Comparison of ENCODE assay signal across 8 mouse cellular contexts in the genomic region with DNA sequence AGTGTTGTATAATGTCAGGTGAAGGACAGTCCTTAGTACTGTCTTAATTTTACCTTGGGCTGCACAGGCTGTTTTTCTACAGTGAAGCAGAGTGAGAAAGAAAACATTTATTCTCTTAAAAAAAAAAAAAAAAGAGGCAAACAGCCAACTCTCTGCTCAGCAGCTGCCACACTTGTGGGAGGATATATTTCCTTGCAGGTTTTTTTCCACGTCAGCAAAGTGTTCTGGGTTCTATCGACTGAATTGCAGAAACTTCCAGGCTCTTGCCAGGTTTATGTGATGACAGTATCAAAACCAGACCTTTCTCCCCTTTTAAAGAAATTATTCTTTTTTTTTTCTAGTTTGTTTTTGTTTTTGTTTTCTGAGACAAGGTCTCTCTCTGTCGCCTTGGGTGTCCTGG. TPM values are rescaled to one million over a fixed set of nuclear protein-coding genes. Genes with fewer than 3 reads are reported as not detected.
A peak's percentile ranks its signal among the peaks of the same experiment; 100 is the strongest.
DNase-seq lines count a peak whose midpoint lies in the region; ATAC-seq lines count a peak whose summit lies in the region.

No protein-coding gene starts in this region.

- no peaks in the 10 kb centered on the region for H3K9me3 ChIP-seq in lung, embryonic 16.5 days (ENCODE audit: control insufficient read depth, low read length)
- no peaks in the 10 kb centered on the region for H3K9me3 ChIP-seq in forebrain, embryonic 11.5 days (ENCODE audit: control insufficient read depth, low read length)
- no peaks in the 10 kb centered on the region for H3K9me3 ChIP-seq in limb, embryonic 13.5 days
- no peaks in the 10 kb centered on the region for H3K9me3 ChIP-seq in stomach, embryonic 14.5 days (ENCODE audit: control insufficient read depth, low read depth, low read length)

- no peaks in the 10 kb centered on the region for H3K36me3 ChIP-seq in lung, embryonic 16.5 days (ENCODE audit: control insufficient read depth, insufficient read depth, low read length)
- no peaks in the 10 kb centered on the region for H3K36me3 ChIP-seq in forebrain, embryonic 11.5 days (ENCODE audit: control insufficient read depth, insufficient read depth, low read length)
- peaks cover 11% of the 10 kb centered on the region for H3K36me3 ChIP-seq in limb, embryonic 13.5 days
- no peaks in the 10 kb centered on the region for H3K36me3 ChIP-seq in stomach, embryonic 14.5 days (ENCODE audit: control insufficient read depth, insufficient read depth, low read length)

- H3K27ac ChIP-seq in lung, embryonic 16.5 days (ENCODE audit: low read length), result no peak overlapping the region
- no peak overlapping the region for H3K27ac ChIP-seq in forebrain, embryonic 11.5 days (ENCODE audit: low read depth, low read length)
- H3K27ac ChIP-seq in limb, embryonic 13.5 days, result no peak overlapping the region
- no peak overlapping the region for H3K27ac ChIP-seq in stomach, embryonic 14.5 days (ENCODE audit: low read length)

- no peak overlapping the region for H3K9ac ChIP-seq in lung, embryonic 16.5 days (ENCODE audit: low read length)
- no peak overlapping the region for H3K9ac ChIP-seq in forebrain, embryonic 11.5 days (ENCODE audit: low read length)
- no peak overlapping the region for H3K9ac ChIP-seq in limb, embryonic 13.5 days
- H3K9ac ChIP-seq in stomach, embryonic 14.5 days (replicated peaks; ENCODE audit: low read depth, low read length), result no peak overlapping the region

- no peak overlapping the region for H3K4me3 ChIP-seq in lung, embryonic 16.5 days (ENCODE audit: low read length)
- no peak overlapping the region; the same call in 1 of the 2 replicates for H3K4me3 ChIP-seq in forebrain, embryonic 11.5 days (ENCODE audit: low read depth, low read length)
- peak overlapping the region; percentile 73; the same call in 1 of the 2 replicates for H3K4me3 ChIP-seq in limb, embryonic 13.5 days
- peak overlapping the region; percentile 71; the same call in 1 of the 2 replicates for H3K4me3 ChIP-seq in stomach, embryonic 14.5 days (ENCODE audit: low read depth, low read length)

- H3K4me2 ChIP-seq in lung, embryonic 16.5 days (ENCODE audit: low read depth, low read length), result peak overlapping the region; percentile 69; the same call in 1 of the 2 replicates
- H3K4me2 ChIP-seq in forebrain, embryonic 11.5 days (ENCODE audit: low read depth, low read length, severe bottlenecking), result peak overlapping the region; percentile 67; the same call in 1 of the 2 replicates
- peak overlapping the region; percentile 87 for H3K4me2 ChIP-seq in limb, embryonic 13.5 days (replicated peaks)
- peak overlapping the region; percentile 68; the same call in 1 of the 2 replicates for H3K4me2 ChIP-seq in stomach, embryonic 14.5 days (replicated peaks; ENCODE audit: low read depth, low read length)

- no peaks in the 10 kb centered on the region for H3K27me3 ChIP-seq in lung, embryonic 16.5 days (ENCODE audit: control insufficient read depth, insufficient read depth, low read depth, low read length)
- no peaks in the 10 kb centered on the region for H3K27me3 ChIP-seq in forebrain, embryonic 11.5 days (ENCODE audit: control insufficient read depth, insufficient read depth, low read length)
- H3K27me3 ChIP-seq in limb, embryonic 13.5 days, result no peaks in the 10 kb centered on the region
- no peaks in the 10 kb centered on the region for H3K27me3 ChIP-seq in stomach, embryonic 14.5 days (ENCODE audit: control insufficient read depth, insufficient read depth, low read length)

- H3K4me1 ChIP-seq in lung, embryonic 16.5 days (replicated peaks; ENCODE audit: control insufficient read depth, insufficient read depth, low read length), result 0 out of 2 replicates have a peak, but pooled peaks cover 3% of the 10 kb centered on the region
- H3K4me1 ChIP-seq in forebrain, embryonic 11.5 days (replicated peaks; ENCODE audit: control insufficient read depth, insufficient read depth, low read length), result no peaks in the 10 kb centered on the region
- H3K4me1 ChIP-seq in limb, embryonic 13.5 days, result peaks cover 13% of the 10 kb centered on the region
- 0 out of 2 replicates have a peak, but pooled peaks cover 4% of the 10 kb centered on the region for H3K4me1 ChIP-seq in stomach, embryonic 14.5 days (ENCODE audit: control insufficient read depth, insufficient read depth, low read length)

- ATAC-seq in lung, embryonic 16.5 days (ENCODE audit: low read depth), result no peak
- no peak for ATAC-seq in forebrain, embryonic 11.5 days (replicated peaks; ENCODE audit: low FRiP score)
- ATAC-seq in limb, embryonic 13.5 days (ENCODE audit: low FRiP score, low read depth), result no peak
- no peak for ATAC-seq in stomach, embryonic 14.5 days (ENCODE audit: insufficient number of reproducible peaks, insufficient read depth, low FRiP score, low read depth)

- no peak for DNase-seq in lung, adult 18-20 months
- DNase-seq in forebrain, embryonic 11.5 days (ENCODE audit: low spot score), result no peak
- no peak for DNase-seq in retina, postnatal 1 day
- no peak for DNase-seq in spleen, adult 18-20 months
- no peak for DNase-seq in adrenal gland, postnatal 4 days (ENCODE audit: low spot score in 2 of 2)

- 46% methylated on average over 3 of the region's 3 CpGs for WGBS in lung, embryonic 16.5 days
- 80% methylated on average over 3 of the region's 3 CpGs for WGBS in forebrain, embryonic 11.5 days
- 41% methylated on average over 3 of the region's 3 CpGs for WGBS in limb, embryonic 13.5 days
- 39% methylated on average over 3 of the region's 3 CpGs for WGBS in stomach, embryonic 14.5 days

RNA-seq across cellular contexts. Expression of a gene that starts 0.9 kb away (rescaled TPM):
- 18.6 and 20.0 TPM in 2 replicates for polyA plus RNA-seq in lung, embryonic 16.5 days (2015; fragmentation: Nextera tagmentation; extraction: Ambion mirVana)
- polyA plus RNA-seq in forebrain, embryonic 11.5 days (2014; fragmentation: Nextera tagmentation; extraction: Ambion mirVana), result 23.5 and 26.1 TPM in 2 replicates
- 23.4 and 24.6 TPM in 2 replicates for polyA plus RNA-seq in limb, embryonic 13.5 days (2015; fragmentation: Nextera tagmentation; extraction: Ambion mirVana)
- 28.0 and 28.6 TPM in 2 replicates for polyA plus RNA-seq in stomach, embryonic 14.5 days (2014; fragmentation: Nextera tagmentation; extraction: Ambion mirVana)
- total RNA-seq in adrenal gland, postnatal 4 days (2021), result 10 to 100 TPM; 25.8 to 26.8 TPM

Comparison
In these comparisons a context has a peak if more than half of its experiments do, and no peak if none do; other contexts are left out.
1. H3K4me3 ChIP-seq: peak in limb, embryonic 13.5 days (single experiment) and stomach, embryonic 14.5 days (single experiment); none in lung, embryonic 16.5 days (single experiment) and forebrain, embryonic 11.5 days (single experiment).
2. Peak in every context shown above with its lines, with median percentiles within 50 percentile points of each other: H3K4me2 ChIP-seq.